Mouse (Mus musculus): ENCODE data around the gene Vcpkmt. TPM values are rescaled to one million over a fixed set of nuclear protein-coding genes. Genes with fewer than 3 reads are reported as not detected.
"Not testable (repeated sequence)": the region's sequence is repeated elsewhere in the genome, so short reads cannot be mapped to it uniquely, and the experiment has no call there.

The Vcpkmt gene
- polyA plus RNA-seq, 1 experiment from 2014 or later: 27.9 TPM

DNA sequence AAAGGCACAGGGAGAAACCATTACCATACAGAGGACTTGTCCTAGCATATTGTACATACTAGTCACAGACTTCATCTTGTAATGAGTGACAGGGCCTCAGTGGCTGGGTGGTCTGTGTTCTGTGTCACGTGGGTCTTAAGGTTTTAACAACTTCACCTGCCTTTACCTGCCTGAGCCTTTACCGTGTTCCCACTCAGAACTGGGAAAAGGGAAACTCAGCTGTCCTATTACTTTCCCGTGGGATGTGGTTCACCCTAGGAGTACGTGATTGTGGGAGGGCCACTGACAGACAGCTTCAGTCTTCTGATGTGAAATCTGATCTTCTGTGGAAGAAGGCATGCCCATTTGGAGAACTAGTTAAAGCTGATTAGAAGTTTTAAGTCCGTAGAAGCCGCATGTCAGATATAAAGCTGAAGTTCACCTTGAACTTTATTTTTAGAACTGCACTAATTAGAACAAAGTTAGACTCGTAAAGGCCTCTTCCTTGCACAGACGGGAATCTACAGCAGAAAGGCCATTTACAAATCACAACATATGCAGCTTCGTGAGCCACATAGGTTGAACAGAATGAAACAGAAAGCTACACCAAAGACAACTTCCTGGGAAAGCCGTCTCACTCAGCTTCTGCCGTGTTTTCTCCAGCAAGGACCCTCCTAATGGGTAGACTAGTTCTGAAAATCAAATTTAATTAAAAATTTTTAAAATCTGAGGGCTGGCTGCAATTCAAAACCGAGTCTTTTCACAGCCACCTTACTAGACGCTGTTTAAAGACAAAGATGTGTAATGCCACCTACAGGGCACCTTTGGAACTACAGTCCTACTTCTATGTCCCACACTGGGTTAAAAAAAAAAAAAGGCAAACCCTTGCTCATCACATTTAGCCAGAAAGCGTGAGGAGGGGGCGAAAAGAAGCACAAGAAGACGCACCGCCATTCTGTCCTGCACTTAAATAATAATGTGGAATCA lies 8.6 kb downstream of the Vcpkmt start:
- DNase-seq (ENCODE audit: low spot score) (peak; percentile 92), ATAC-seq (peak; percentile 79)
- Histone ChIP-seq H3K4me1 (ENCODE audit: control insufficient read depth, insufficient read depth, low read length) (no peaks in the 10 kb centered on the region), H3K9me3 (replicated peaks; ENCODE audit: control insufficient read depth, low read length) (no peaks in the 10 kb centered on the region), H3K4me3 (ENCODE audit: low read depth, low read length) (peak overlapping the region; percentile 16; the same call in 1 of the 2 replicates), H3K4me2 (ENCODE audit: low read length) (peak overlapping the region; percentile 43), H3K9ac (ENCODE audit: low read length) (peak overlapping the region; percentile 47), H3K27ac (ENCODE audit: low read depth, low read length) (no peak overlapping the region), H3K27me3 (replicated peaks; ENCODE audit: control insufficient read depth, insufficient read depth, low read length) (no peaks in the 10 kb centered on the region), H3K36me3 (ENCODE audit: control insufficient read depth, insufficient read depth, low read length) (peaks cover 31% of the 10 kb centered on the region)
- 24% methylated on average over 17 of the region's 17 CpGs for WGBS

DNA sequence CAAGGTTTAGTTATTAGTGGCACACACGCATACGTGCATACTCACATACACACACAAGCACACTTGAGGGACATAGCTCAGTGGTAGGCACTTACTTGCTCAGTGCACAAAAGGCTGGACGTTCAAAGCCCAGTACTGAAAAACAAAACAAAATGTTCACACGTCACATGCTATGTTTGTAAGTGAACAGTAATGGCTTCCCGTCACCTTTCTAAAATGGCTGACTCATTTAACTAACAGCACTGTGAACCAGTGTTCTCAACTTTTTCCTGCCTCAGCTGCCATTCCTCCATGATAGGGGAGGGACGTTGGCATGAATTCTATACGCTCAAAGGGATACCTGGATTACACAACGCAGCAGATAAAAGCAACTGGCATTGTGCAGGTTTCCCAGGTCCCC lies 9.6 kb downstream of the Vcpkmt start:
- H3K9me3 ChIP-seq (replicated peaks; ENCODE audit: control insufficient read depth, low read length): no peaks in the 10 kb centered on the region
- no peak overlapping the region for H3K4me3 ChIP-seq (ENCODE audit: low read depth, low read length)
- no peaks in the 10 kb centered on the region for H3K27me3 ChIP-seq (replicated peaks; ENCODE audit: control insufficient read depth, insufficient read depth, low read length)
- WGBS: 92% methylated on average over 8 of the region's 8 CpGs
- ATAC-seq: no peak
- H3K9ac ChIP-seq (ENCODE audit: low read length): no peak overlapping the region
- DNase-seq (ENCODE audit: low spot score): no peak
- no peak overlapping the region for H3K27ac ChIP-seq (ENCODE audit: low read depth, low read length)
- no peaks in the 10 kb centered on the region for H3K4me1 ChIP-seq (ENCODE audit: control insufficient read depth, insufficient read depth, low read length)
- H3K36me3 ChIP-seq (ENCODE audit: control insufficient read depth, insufficient read depth, low read length): peaks cover 22% of the 10 kb centered on the region
- no peak overlapping the region for H3K4me2 ChIP-seq (ENCODE audit: low read length)

GRCm38 (mm10) chr12:69569926-69570325 lies 12.9 kb downstream of the Vcpkmt start:
- Histone ChIP-seq H3K9me3 (replicated peaks; ENCODE audit: control insufficient read depth, low read length) (no peaks in the 10 kb centered on the region), H3K4me1 (ENCODE audit: control insufficient read depth, insufficient read depth, low read length) (no peaks in the 10 kb centered on the region), H3K4me2 (ENCODE audit: low read length) (no peak overlapping the region)

GRCm38 (mm10) chr12:69568266-69568665 lies 14.6 kb downstream of the Vcpkmt start:
- 83% methylated on average over 3 of the region's 3 CpGs for WGBS
- H3K9me3 ChIP-seq (replicated peaks; ENCODE audit: control insufficient read depth, low read length): no peaks in the 10 kb centered on the region
- H3K4me2 ChIP-seq (ENCODE audit: low read length): no peak overlapping the region
- no peaks in the 10 kb centered on the region for H3K4me1 ChIP-seq (ENCODE audit: control insufficient read depth, insufficient read depth, low read length)
- no peak for ATAC-seq
- H3K36me3 ChIP-seq (ENCODE audit: control insufficient read depth, insufficient read depth, low read length): no peaks in the 10 kb centered on the region
- H3K4me3 ChIP-seq (ENCODE audit: low read depth, low read length): no peak overlapping the region
- H3K27ac ChIP-seq (ENCODE audit: low read depth, low read length): no peak overlapping the region
- no peaks in the 10 kb centered on the region for H3K27me3 ChIP-seq (replicated peaks; ENCODE audit: control insufficient read depth, insufficient read depth, low read length)
- no peak for DNase-seq (ENCODE audit: low spot score)
- H3K9ac ChIP-seq (ENCODE audit: low read length): no peak overlapping the region

More at GRCm38 (mm10) chr12:69569926-69570325, 12.9 kb downstream of the Vcpkmt start:
- no peaks in the 10 kb centered on the region for H3K27me3 ChIP-seq (replicated peaks; ENCODE audit: control insufficient read depth, insufficient read depth, low read length)
- no peak overlapping the region for H3K9ac ChIP-seq (ENCODE audit: low read length)
- ATAC-seq (no peak), DNase-seq (ENCODE audit: low spot score) (no peak)
- H3K27ac ChIP-seq (ENCODE audit: low read depth, low read length): no peak overlapping the region
- WGBS: 95% methylated on average over 3 of the region's 3 CpGs
- H3K4me3 ChIP-seq (ENCODE audit: low read depth, low read length): no peak overlapping the region
- H3K36me3 ChIP-seq (ENCODE audit: control insufficient read depth, insufficient read depth, low read length): no peaks in the 10 kb centered on the region

- not testable (repeated sequence) for H3K4me2 ChIP-seq (ENCODE audit: low read length); ATAC-seq; H3K9ac ChIP-seq (ENCODE audit: low read length); DNase-seq (ENCODE audit: low spot score); H3K9me3 ChIP-seq (replicated peaks; ENCODE audit: control insufficient read depth, low read length); H3K27ac ChIP-seq (ENCODE audit: low read depth, low read length); H3K36me3 ChIP-seq (ENCODE audit: control insufficient read depth, insufficient read depth, low read length); H3K27me3 ChIP-seq (replicated peaks; ENCODE audit: control insufficient read depth, insufficient read depth, low read length); H3K4me3 ChIP-seq (ENCODE audit: low read depth, low read length); H3K4me1 ChIP-seq (ENCODE audit: control insufficient read depth, insufficient read depth, low read length)
- 85% methylated on average over 5 of the region's 6 CpGs for WGBS
Measured at GRCm38 (mm10) chr12:69561006-69561405, 21.8 kb downstream of the Vcpkmt start.

GRCm38 (mm10) chr12:69556221-69556861 lies 26.5 kb downstream of the Vcpkmt start:
- ATAC-seq (no peak), DNase-seq (ENCODE audit: low spot score) (no peak)
- no peaks in the 10 kb centered on the region for H3K9me3 ChIP-seq (replicated peaks; ENCODE audit: control insufficient read depth, low read length)

DNA sequence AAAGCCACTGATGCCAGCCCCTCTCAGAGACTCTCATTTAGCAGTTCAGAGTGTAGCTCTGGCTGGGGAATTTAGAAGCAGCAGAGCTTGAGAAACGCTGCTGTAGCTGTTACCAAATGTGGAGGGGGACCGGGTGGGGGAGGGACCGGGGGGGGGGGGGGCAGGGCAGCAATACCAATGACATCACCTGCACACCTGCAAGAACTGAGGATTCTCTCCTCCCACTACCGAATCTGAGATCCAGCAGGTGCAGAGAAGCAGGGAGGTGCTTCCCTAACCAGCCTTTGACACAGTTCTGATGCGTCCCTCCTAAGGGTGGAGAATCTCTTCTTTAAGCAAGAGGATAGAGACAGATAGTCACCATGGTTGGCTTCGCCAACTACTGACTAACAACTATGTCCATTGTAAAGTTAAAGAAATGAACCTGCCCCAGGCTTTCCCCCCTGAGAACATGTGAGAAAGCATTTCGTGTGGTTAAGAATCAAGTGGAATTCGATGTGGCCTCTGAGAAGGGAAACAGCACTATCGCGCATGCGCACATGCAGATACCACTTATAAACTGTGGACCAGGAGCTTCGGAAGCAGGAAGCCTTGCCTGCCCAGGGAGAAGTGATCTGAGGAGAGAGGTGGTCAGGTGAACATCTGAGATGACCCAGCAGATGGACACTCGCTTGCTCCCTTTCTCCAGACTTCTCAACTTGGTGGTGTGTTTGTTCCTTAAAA lies 37.2 kb downstream of the Vcpkmt start:
- Histone ChIP-seq H3K4me2 (ENCODE audit: low read length) (no peak overlapping the region), H3K27me3 (replicated peaks; ENCODE audit: control insufficient read depth, insufficient read depth, low read length) (no peaks in the 10 kb centered on the region), H3K4me1 (ENCODE audit: control insufficient read depth, insufficient read depth, low read length) (no peaks in the 10 kb centered on the region), H3K4me3 (ENCODE audit: low read depth, low read length) (no peak overlapping the region), H3K9ac (ENCODE audit: low read length) (no peak overlapping the region), H3K9me3 (replicated peaks; ENCODE audit: control insufficient read depth, low read length) (no peaks in the 10 kb centered on the region), H3K36me3 (ENCODE audit: control insufficient read depth, insufficient read depth, low read length) (no peaks in the 10 kb centered on the region), H3K27ac (ENCODE audit: low read depth, low read length) (no peak overlapping the region)
- DNase-seq (ENCODE audit: low spot score) (no peak), ATAC-seq (no peak)
- WGBS: 83% methylated on average over 12 of the region's 13 CpGs

More at GRCm38 (mm10) chr12:69556221-69556861, 26.5 kb downstream of the Vcpkmt start:
- Histone ChIP-seq H3K4me1 (ENCODE audit: control insufficient read depth, insufficient read depth, low read length) (no peaks in the 10 kb centered on the region), H3K9ac (ENCODE audit: low read length) (no peak overlapping the region), H3K27ac (ENCODE audit: low read depth, low read length) (no peak overlapping the region), H3K4me3 (ENCODE audit: low read depth, low read length) (no peak overlapping the region), H3K4me2 (ENCODE audit: low read length) (no peak overlapping the region), H3K27me3 (replicated peaks; ENCODE audit: control insufficient read depth, insufficient read depth, low read length) (no peaks in the 10 kb centered on the region), H3K36me3 (ENCODE audit: control insufficient read depth, insufficient read depth, low read length) (no peaks in the 10 kb centered on the region)
- 68% methylated on average over 6 of the region's 6 CpGs for WGBS

- DNase-seq (ENCODE audit: low spot score) (no peak), ATAC-seq (no peak)
- no peak overlapping the region for H3K9ac ChIP-seq (ENCODE audit: low read length)
- no peaks in the 10 kb centered on the region for H3K9me3 ChIP-seq (replicated peaks; ENCODE audit: control insufficient read depth, low read length)
- no peaks in the 10 kb centered on the region for H3K36me3 ChIP-seq (ENCODE audit: control insufficient read depth, insufficient read depth, low read length)
- no peaks in the 10 kb centered on the region for H3K4me1 ChIP-seq (ENCODE audit: control insufficient read depth, insufficient read depth, low read length)
- no peaks in the 10 kb centered on the region for H3K27me3 ChIP-seq (replicated peaks; ENCODE audit: control insufficient read depth, insufficient read depth, low read length)
- no peak overlapping the region for H3K4me2 ChIP-seq (ENCODE audit: low read length)
- 83% methylated on average over 6 of the region's 6 CpGs for WGBS
- no peak overlapping the region for H3K4me3 ChIP-seq (ENCODE audit: low read depth, low read length)
- no peak overlapping the region for H3K27ac ChIP-seq (ENCODE audit: low read depth, low read length)
Measured at GRCm38 (mm10) chr12:69544994-69545393, 37.8 kb downstream of the Vcpkmt start.
